Mouse (Mus musculus): ENCODE measurements around the gene Mapk11. TPM values are rescaled to one million over a fixed set of nuclear protein-coding genes. Genes with fewer than 3 reads are reported as not detected.

Mapk11 gene
- polyA plus RNA-seq, 1 experiment = not detected

- no peak for TF ChIP-seq GATA1 (IDR thresholded peaks at IDR 0.05; ENCODE audit: low read length)
Observed at GRCm38 (mm10) chr15:89157954-89158353, 8.5 kb upstream of the Mapk11 start.

DNA sequence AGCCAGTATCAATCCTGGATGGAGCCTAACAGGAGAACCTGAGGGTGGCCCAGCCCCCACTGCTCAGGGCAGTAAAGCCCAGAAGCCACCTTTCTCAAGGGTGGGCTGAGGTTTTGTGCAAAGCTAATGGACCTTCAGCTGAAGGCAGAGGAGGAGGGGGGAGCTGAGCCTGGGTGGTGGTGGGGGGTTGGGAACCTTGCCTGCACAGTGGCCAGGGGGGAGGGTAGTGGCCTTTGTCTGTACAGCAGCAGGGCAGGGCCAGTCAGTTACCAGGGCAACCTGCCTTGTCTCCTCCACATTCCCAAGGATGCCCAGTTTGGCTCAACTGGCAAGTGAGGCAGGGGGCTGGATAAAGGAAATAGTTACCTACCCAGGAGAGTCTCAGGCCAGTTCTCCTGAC is 2.9 kb upstream of the Mapk11 start:
- TF ChIP-seq GATA1 (IDR thresholded peaks at IDR 0.05; ENCODE audit: low read length) = no peak

- TF ChIP-seq GATA1 (IDR thresholded peaks at IDR 0.05; ENCODE audit: low read length) = no peak
Observed at GRCm38 (mm10) chr15:89150041-89150390, 588 bp upstream of the Mapk11 start.

GRCm38 (mm10) chr15:89148496-89149270 is 745 bp downstream of the Mapk11 start:
- no peak for TF ChIP-seq GATA1 (IDR thresholded peaks at IDR 0.05; ENCODE audit: low read length)

GRCm38 (mm10) chr15:89147895-89148294 is 1.5 kb downstream of the Mapk11 start:
- TF ChIP-seq GATA1 (IDR thresholded peaks at IDR 0.05; ENCODE audit: low read length) = no peak

- no peak for TF ChIP-seq GATA1 (IDR thresholded peaks at IDR 0.05; ENCODE audit: low read length)
Observed at GRCm38 (mm10) chr15:89147456-89147855, 2.0 kb downstream of the Mapk11 start.

- no peak for TF ChIP-seq GATA1 (IDR thresholded peaks at IDR 0.05; ENCODE audit: low read length)
Observed at GRCm38 (mm10) chr15:89147024-89147423, 2.4 kb downstream of the Mapk11 start.

DNA sequence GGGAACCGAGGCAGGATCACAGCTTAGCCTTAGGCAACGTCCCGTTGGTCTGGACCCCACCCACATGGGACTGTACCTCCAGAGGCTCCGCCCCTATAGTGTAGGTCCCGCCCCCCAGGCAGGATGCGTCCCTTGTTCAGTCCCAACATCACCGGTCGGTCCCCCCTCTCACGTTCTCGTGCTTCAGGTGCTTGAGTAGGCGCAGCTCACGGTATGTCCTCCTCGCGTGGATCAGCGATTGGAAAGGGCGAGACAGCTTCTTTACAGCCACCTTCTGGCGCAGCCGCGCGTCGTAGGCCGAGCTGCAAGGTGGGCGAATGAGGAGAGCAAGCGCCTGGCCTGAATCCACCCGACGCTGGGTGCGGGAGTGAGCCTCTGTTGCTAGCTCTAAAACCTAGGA is 2.9 kb downstream of the Mapk11 start:
- TF ChIP-seq GATA1 (IDR thresholded peaks at IDR 0.05; ENCODE audit: low read length) = no peak

- TF ChIP-seq GATA1 (IDR thresholded peaks at IDR 0.05; ENCODE audit: low read length) = no peak
Observed at GRCm38 (mm10) chr15:89145813-89146350, 3.5 kb downstream of the Mapk11 start.

GRCm38 (mm10) chr15:89144965-89145364 is 4.5 kb downstream of the Mapk11 start:
- TF ChIP-seq GATA1 (IDR thresholded peaks at IDR 0.05; ENCODE audit: low read length) = no peak

DNA sequence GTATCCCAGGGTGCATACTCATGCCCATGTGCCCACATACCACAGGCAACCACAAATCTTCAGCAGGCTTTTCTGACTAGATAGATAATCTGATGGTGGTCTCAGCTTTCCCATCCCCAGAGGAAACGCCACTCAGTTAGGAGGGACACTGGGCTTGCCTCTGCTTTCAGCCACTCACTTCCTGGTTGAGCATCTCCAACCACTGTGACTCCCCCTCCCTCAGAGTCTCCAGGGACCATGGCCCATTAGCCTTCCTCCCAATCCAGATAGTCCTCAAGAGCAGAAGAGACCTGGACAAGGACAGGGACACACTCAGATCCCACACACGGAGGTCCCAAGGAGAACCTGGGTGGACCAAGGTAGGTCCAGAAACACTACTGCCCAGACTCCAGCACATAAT is 6.3 kb downstream of the Mapk11 start:
- TF ChIP-seq GATA1 (IDR thresholded peaks at IDR 0.05; ENCODE audit: low read length) = no peak

- no peak for TF ChIP-seq GATA1 (IDR thresholded peaks at IDR 0.05; ENCODE audit: low read length)
Observed at GRCm38 (mm10) chr15:89141905-89142304, 7.5 kb downstream of the Mapk11 start.

DNA sequence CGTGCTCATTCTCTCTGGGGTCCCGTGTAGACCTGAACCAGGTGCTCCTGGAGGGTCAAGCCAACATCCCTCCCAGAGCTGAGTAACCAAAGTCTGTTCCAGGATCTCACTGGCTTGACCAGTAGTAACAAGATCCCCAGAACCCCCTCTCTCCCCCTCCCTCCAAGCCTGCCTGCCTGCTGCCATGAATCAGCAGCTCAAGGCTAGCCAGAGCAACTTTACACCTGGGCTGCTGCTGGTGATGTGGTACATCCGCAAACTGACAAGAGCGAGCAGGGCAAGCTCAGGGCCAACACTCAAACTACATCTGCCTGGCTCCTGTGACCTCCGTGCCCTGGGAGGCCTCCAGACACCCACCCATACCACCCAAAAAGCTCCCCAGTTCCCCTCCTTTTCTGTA is 8.0 kb downstream of the Mapk11 start:
- TF ChIP-seq GATA1 (IDR thresholded peaks at IDR 0.05; ENCODE audit: low read length) = no peak

- no peak for TF ChIP-seq GATA1 (IDR thresholded peaks at IDR 0.05; ENCODE audit: low read length)
Observed at GRCm38 (mm10) chr15:89140659-89141252, 8.7 kb downstream of the Mapk11 start, which contains the start of gene Mapk12. Gene Mapk12, minus strand, starts transcription at chr15:89140703.

DNA sequence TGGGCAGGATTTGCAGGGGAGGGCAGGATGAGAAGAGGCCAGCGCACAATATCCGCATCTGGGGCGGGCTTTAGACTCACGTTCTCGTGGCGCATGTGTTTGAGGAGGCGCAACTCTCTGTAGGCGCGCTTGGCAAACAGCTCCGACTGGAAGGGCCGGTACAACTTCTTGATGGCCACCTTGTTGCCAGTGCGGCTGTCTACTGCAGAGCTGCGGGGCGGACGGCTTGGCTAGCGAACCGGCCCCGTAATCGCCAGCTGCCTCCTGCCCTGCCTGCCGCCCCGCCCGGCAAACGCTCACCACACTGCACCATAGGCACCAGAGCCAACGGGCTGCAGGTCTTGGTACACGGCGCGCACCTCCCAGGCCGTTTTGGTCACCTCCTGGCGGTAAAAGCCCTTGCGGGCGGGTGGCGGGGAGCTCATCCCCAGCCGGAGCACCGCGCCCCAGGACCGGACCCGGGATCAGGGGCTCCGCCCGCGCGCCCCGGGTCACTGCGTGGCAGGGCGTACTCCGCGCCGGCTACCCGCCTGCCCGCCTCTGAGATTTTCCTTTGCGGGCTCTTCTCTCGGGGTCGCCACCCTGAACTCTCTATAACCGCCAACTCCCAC is 9.3 kb downstream of the Mapk11 start:
- TF ChIP-seq GATA1 (IDR thresholded peaks at IDR 0.05; ENCODE audit: low read length) = no peak

- TF ChIP-seq GATA1 (IDR thresholded peaks at IDR 0.05; ENCODE audit: low read length) = no peak
Observed at GRCm38 (mm10) chr15:89138531-89138930, 10.9 kb downstream of the Mapk11 start.

Measured in G1E-ER4 (cell line).